Mouse (Mus musculus) frontal cortex, postnatal 10 days (tissue): ENCODE results near the gene Dzip1.
A peak's percentile ranks its signal among the peaks of the same experiment; 100 is the strongest.

Experiments used
- DNase-seq, 2 experiments: peaks; one replicate each; pipeline ENCODE4 v3.0.0; 2022; ENCODE audit warnings: low spot score in 2 of 2, mixed read lengths in 1 of 2

Gene Dzip1

DNA sequence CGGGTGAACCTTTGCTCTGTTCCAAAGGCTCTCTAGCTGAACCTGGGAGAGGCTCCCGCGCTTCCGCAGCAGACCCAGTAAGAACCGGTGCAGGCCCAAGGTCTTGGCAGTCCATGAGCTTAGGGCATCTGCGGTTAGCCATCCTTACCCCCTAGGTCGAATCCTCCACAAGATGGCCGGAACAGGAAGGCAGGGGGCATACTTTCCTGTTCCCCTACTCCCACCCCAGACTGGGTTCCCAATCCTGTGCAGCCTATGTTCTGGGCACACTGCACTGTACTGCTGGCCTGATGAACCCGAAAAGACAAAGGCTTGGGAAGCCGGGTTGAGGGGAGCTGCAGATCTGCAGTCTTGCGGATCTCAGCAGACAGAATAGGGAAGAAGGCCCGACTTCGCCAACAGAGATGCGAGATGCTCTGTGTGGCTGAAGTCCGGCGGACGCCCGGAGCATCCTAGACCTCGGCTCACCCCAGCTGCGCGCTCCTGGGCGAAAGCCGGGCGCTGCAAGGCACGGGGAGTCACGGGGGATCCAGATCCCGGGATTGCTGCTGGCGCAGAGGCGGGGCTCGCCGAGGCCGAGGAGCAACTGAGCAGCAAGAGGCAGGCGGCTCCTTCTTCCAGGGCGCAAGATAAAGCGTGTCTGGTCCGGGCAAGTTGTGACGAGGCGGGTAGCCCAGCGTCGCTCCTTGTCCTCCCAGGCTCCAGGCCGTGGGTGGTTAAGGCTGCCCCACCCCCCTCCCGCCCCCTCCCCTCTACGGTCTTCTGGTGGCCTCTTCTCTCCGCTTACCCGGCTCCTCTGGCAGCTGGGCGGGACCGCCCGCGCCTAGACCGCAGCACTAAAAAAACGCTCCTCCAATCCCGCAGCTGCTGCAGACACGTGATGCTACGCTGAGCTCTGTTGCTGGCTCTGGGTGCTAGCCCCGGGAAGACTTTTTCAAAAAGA, at the start of gene Dzip1:
Gene Dzip1 (minus strand): TSS at position 788 of the 943 bp plus-strand sequence.
- DNase-seq: peak; percentile 78 to 82

DNA sequence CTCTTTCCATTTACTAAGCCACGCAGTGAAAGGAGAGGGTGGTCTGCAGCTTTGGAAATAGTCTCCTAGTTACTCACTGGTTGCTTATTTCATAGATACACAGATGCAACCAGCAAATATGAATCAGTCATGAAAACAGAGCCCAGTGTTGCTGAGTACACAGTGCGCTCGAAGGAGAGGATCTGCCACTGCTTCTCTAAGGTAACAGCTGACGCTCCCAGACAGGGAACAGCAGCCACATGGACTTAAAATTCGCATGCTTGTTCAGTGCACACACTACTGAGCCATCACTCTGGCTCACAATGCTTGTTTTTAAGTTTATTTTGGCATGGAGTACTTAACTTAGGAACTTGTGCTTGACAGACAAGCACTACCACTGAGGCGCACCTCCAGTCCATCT, 47.0 kb upstream of the Dzip1 start:
- DNase-seq: no peak

DNA sequence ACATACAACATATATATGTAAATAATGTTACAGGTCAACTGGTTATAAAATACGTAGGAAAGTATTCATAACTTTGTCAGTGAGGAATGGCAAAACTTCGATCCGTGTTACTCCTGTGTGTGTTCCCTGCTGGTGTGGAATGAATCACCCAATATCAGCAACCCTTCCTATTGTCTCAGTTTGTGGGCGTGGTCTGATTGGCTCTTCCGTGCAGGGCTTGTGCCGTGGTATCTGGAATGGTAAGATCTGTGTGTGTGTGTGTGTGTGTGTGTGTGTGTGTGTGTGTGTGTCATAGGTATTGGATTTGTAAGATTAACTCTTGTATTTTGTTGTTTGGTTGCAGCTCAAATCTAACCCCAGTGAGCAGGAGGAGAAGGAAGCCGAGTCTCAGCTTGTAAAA, 42.4 kb upstream of the Dzip1 start:
- no peak for DNase-seq

DNA sequence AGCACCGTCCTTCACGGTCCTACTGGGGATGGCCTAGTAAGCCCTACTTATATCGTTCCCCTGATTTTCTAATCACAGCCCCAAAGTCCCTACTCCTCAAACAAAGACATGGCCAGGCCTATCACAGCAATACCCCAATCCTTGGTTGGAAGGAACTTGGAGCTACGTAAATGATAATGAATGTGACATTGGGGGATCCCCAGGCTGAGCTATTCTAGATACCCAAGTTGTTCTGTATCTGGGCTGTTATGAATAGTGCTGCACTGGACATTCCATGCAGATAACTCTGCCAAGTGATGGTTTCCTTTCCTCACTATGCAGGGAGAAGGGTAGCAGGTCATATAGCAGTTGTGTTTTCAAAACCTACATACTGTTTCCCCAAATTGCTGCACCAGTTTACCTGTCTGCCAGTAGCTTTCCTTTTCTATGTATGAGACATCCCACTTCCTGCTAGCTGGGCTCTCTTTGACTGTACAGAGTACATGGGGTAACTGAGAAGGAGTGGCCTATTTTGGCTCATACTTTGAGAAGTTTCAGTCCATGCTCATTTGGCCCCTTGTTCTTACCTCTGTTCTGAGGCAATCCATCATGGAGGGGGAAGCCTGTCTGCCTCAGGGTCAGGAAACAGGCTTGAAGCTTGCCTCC, 40.2 kb upstream of the Dzip1 start:
- no peak for DNase-seq

DNA sequence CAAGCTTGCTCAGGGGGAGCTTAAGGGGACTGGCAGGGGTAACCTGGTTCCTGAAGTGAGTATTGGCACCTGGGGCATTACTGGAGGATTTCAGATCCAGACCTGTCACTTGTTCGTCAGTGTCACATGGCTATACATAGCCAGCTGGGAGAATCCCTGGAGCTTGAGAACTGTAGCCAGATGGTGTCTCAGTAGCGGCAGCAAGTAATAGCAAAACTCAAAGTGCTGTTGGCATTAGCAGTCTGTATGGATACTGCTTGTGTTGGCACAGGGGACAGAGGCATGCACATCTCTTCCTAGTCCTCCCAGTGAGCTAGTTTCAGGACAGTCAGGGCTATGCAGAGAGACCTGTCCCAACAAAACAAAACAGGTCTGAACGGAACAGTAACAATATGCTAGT, 32.8 kb upstream of the Dzip1 start:
- no peak for DNase-seq

DNA sequence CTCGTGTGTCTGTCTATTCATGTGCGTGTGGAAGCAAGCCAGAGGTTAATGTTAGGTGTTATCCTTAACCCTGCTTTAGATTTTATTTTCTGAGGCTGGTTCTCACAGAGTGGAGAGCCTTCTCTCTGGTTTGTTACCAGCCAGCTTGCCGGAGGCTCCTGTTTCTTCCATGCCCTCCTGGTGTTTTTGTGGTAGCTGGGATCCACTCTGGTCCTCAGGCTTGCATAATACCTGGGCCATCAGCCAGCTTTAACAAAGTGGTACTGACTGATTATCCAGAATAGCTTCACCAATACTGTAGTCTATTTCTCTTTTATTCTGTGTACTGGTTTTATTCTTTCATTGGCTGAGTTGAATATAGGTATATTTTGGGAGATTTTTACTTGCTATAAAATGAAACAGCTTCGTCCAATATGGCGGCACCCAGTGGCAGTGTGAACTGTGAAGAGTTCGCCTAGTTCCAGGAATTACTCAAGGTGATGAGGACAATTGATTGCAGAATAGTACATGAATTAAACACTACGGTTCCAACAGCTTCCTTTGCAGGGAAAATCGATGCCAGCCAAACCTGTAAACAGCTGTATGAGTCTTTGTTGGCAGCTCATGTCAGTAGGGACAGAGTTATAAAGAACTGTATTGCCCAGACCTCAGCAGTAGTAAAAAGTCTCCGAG, 26.8 kb upstream of the Dzip1 start:
- DNase-seq: no peak

DNA sequence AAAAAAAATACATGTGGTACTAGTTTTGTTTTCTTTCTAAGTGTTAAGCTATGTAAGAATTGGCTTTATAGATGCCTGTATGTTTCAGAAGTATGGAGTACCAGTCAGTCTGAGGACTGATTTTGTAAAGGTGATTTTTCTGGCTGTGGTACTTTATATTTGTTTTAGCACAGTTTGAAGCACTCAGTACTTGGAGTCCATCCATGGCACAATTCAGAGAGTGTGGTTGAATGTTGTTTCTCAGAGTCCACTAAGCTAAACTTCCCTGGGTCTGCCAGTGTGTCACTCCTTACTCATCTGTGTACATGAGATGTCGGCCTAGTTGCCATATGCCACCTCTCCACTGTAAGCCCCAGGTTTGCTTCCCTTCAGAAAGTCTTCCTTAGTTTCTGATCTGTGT, 23.6 kb upstream of the Dzip1 start:
- no peak for DNase-seq

DNA sequence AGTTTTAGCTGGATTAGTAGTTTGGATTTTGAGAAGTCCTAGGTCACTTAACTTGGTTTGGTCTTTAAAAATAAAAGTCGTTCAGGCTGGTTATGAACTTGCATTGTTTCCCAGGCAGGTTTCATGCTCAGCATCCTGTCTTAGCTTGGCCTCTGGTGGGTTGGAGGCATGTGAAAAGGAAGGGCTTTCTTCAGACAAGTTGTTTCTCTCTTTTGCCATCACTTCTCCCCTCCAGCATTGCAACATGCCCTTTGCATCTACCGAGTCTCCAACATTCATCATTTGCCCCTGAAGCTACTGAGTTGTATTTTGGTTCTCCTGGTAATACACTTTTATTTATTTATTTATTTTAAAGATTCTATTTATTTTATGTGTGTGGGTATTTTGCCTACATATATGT, 19.4 kb upstream of the Dzip1 start:
- no peak for DNase-seq

DNA sequence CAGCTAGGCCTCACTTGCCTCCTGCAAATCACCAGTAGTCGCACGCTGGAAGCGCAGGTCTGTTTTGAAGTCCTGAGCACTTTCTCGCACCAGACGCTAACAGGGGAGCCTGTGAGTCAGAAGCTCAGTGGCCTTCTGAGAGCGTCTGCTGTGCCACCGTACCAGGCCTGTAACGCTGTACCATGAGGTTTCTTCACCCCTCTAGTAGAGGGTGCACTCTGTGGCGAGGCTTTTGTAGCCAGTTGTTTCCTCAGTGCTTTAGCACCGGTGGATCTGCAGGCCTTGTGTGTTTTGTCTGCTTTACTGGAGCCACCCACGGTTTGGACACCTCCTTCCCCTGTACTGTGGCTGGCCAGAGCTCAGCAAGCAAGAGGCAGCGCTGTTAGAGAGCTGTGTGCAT, 16.8 kb upstream of the Dzip1 start:
- no peak for DNase-seq

DNA sequence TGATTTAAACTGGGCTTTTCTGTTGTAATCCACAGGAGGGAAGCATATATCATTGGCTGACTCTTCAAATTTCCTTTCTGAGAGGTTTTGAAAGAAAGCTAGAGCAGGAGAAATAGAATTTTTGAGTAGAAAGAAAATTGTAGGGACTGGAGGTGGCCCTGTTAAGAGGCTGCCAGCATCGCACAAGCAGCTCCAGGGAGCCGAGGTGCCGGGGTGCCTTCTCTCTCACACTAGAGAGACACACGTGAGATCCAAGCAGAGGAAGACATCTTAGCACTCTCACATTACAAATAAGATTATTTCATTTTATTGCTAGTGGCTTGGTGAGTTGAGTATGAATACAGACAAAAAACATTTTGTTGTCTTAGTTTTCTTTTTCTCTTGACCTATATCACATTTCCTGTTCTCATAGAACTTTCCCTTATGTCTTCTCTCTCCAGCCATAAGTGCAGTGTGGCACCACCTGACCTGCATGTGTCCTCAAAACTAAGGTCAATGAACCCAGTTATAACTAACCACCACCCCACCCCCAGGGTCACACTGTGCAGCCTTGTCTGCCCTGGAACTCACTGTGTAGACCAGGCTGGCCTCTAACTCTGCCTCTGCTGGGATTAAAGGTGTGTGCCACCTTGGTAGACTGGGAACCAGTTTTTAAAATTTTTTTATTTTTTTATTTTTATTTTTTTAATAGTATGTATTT, 15.7 kb upstream of the Dzip1 start:
- no peak for DNase-seq

DNA sequence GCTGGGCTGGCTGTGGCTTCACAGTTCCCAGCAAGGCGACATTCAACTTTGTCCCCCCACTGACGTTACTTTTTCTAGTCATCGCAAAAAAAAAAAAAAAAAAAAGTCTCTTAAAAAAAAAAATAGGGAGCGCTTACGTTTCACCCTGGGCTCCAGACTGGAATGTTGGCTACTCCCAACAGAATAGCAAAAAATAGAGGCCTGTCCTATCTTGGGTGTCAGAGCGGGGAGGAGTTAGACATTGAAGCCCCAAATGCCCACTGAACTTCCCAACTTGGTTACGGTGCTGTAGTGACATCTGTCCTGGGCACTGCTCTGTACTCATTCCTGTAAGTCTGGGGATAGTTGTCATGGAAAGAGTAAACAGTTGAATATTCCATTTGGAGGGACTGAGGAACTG, 13.3 kb upstream of the Dzip1 start:
- DNase-seq: no peak

DNA sequence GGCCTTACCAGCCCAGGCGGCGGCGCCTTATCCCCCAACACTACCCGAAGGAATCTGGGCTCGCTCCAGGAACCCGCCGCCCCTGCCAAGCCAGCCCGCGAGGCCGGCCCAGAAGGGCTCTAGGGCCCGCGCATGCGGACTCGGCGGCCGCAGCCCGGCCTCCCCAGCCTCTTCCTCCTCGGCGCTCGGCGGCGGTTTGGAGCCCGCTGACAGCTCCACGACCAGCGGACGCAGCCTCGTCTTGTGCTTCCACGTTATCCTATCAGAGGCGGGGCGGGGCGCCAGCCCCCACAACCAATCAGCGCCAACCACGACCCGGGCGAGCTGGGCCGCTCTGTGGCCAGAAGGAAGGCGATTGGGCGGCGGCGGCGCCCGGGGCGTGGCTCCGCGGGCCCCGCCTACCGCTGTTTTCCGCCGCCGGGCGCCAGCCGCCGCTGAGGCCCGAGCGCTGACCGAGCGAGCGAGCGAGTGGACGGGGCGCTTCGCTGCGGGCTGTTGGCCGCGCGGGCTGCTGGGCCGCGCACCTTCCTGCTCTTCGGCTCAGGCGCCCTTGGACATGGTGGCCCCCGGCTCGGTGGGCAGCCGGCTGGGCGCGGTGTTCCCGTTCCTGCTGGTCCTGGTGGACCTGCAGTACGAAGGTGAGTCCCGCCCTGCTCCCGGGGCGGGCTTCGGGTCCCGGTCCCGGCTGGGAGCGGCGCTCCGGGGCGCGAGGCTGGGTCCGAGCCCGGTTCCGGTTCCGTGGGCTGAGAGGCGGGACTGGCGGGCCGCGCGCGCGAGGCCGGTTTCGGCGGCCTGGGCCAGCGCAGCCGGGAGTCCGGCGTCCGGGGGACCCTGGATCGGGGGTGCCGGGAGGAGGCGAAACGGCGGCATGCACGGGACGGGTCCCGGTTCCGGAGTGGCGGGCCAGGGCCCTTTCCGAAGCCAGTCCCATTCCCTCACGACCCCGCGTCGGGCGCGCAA, 12.6 kb upstream of the Dzip1 start, which contains the start of gene Dnajc3:
Gene Dnajc3 (plus strand): TSS at position 444 of the 960 bp plus-strand sequence.
- peak; percentile 100 for DNase-seq

DNA sequence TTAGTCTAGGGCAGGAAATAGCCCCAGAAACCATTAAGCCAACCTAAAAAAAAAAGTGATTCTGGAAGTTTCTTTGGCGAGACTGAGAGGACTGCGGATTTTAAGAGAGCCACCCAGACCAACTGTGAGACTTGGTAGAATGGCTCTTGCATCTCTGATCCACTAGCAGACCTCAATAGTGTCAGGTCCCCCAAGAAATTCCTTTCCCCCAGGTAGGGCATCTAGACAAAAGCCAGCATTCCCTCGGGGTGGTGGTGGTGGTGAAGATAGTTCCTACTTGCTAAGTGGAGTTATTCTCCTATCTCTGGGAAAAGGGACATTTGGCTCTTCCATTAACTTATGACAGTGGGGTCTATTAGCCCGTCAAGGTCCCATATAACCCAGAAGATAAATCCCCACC, 11.7 kb upstream of the Dzip1 start:
- DNase-seq: no peak

DNA sequence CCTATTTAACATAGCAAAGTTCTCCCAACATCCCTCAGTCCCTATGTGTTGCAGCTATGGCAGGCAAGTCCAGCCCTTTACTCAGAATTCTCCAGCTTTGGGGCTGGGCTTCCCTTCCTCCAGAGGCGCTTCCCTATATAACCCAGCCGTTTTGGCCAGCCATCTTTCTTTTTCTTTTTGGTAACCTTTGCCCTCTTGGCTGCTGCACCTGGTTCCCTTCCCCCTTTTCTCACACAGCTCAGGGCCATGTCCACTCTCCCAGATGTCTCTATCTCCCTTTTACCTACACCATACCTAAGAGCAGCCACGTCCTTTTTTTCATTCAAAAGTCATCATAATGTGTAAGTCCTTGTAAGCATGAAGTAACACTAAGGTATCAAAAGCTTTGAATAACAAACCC, 11.0 kb upstream of the Dzip1 start:
- no peak for DNase-seq

DNA sequence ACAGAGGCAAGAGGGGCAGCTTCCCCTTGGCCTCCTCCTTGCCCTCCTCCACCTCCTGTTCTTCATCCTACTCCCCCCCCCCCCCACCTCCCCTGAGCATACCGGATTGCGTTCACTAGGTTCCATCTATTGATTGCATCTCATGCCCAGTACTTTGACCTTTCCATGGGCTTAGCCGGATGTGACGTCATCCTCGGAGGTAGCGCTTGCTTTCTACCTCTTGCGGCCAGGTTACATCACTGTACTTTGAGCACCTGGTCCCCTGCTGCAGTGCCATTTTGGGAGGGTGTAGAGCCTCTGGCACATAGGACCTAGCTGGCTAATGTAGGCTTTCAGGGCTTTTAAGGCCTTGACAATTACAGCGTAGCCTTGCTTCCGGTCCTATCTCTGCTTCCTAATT, 9.4 kb upstream of the Dzip1 start:
- DNase-seq: no peak

DNA sequence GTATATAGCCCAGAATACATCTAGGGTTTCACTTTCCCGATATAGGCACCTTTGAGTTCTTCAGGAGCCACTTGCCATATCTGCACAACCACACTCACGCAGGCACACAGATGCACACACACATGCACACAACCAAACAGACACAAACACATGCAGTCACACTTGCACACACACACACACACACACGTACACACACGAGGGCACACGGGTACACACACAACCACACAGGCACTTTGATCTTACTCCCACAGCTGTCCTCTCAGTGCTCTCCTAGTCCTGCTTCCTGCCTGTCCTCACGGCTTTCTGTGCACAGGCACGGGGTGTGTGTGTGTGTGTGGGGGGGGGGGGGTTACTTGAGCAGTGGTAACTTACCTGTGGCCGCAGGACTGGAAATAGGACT, 7.7 kb upstream of the Dzip1 start:
- no peak for DNase-seq

DNA sequence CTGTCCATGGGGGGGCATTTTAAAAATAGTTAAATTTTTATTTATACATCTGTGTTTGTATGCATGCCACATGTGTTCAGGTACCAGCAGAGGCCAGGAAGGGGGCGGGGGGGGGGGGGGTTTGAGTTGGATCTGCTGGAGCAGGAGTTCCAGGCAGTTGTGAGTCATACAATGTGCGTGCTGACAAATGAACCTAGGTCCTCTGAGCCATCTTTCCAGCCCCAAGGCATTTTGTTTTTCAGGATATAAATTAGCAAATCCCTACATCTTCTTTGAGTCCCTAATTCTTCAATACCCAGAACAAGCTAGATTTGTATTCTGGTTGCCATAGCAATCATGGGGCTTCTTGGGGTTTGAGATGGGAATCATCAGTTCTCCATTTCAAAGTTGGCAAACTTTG, 5.9 kb upstream of the Dzip1 start:
- DNase-seq: no peak

DNA sequence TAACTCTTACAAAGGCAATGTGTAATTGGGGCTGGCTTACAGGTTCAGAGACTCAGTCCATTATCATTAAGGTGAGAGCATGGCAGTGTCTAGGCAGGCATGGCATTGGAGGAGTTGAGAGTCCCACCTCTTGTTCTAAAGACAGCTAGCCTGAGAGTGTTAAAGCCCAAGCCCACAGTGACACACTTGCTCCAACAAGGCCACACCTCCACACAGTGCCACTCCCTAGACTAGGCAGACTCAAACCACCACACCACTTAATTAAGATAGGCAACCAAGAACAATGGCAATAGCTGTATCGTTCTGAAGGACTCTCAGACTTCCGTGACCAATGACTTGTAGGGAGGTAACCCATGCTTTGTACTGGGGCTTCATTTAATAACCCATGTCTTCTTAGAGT, 5.5 kb upstream of the Dzip1 start:
- no peak for DNase-seq

DNA sequence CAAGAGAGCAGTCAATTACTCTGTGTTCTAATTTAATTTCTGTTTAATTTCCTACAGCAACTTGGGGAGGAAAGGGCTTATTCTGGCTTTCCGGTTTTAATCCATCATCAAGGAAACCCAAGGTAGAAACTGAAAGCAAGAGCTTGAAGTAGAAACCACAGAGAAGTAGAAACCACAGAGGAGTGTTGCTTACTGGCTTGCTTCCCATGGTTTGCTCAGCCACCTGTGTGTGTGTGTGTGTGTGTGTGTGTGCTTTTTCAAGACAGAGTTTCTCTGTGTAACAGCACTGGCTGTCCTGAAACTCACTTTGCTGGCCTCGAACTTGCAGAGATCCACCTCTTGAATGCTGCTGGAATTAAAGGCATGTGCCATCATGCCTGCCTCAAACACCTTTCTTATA, 4.5 kb upstream of the Dzip1 start:
- no peak for DNase-seq

DNA sequence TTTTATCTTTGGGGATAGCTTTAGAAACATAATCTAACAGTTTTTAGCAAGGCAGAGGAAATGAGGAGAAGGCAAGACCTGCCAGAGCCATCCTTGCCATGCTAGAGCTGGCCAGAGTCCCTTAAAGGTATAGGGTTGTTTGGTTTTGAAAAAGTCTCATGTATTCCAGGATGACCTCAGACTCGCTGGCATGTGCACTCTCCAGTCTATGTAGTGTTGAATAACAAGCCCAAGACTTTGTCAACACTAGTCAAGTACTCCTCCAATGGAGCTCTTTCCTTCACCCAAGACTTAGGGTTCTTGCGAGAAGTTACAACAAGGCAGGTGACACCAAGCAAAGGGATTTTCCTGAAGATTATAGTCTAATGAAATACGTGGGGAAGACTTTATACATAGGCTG, 3.3 kb upstream of the Dzip1 start:
- no peak for DNase-seq

DNA sequence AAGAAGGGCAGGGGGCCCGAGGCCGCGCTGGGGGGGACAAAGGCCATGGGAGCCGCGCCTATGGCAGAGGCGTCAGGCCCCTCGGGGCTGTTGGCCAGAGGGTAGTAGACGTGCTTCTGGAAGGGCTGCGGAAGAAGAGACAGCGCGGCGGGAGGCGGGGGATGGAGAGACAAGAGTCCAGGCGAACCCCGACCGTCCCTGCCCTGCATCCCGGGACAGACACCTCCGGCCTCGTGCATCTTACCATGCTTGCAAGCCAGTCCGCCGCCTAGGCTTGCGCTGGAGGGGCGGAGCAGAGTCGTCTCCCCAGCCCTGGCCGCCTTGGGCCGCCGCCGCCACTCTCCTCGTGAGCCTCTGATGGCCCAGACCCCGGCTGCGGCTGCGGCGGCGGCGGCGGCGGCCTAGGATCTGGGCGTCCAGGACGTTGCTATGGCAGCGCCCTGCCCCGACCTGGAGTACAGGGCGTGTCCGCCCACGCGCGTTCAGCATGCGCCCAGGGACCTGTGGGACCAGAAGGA, 2.5 kb downstream of the Dzip1 start:
- DNase-seq: no peak
